Mouse (Mus musculus) bone marrow macrophage, adult 2 months (primary cell): ENCODE results near the gene Calm3.

Experiments
- CTCF ChIP-seq: IDR thresholded peaks from 2 replicates; pipeline ENCODE4 v1.5.1; 2012; ENCODE audit warnings: low read depth, mild to moderate bottlenecking, low read length, moderate library complexity
- POLR2A ChIP-seq: IDR thresholded peaks from 2 replicates; pipeline ENCODE4 v1.6.1; 2012; ENCODE audit warnings: mild to moderate bottlenecking, low read depth, low read length, borderline replicate concordance

- TF ChIP-seq POLR2A, result no peak
- no peak for TF ChIP-seq CTCF
These were observed 44.5 kb upstream of the Calm3 start for GRCm38 (mm10) chr7:16968414-16968813.
